Mouse (Mus musculus) cerebral cortex, adult 2 months (tissue): ENCODE measurements around the gene Znhit1.

ENCODE experiments used
- WGBS: fragments of 180-500 bp; shearing (Covaris S2); methylation state at CpG from one replicate; pipeline ENCODE4 v1.1.7; 2018; 5-methylcytosine and 5-hydroxymethylcytosine counted together

The Znhit1 gene

GRCm38 (mm10) chr5:136953015-136953414 is 34.8 kb downstream of the Znhit1 start, which contains the start of gene Fis1:
TSS of gene Fis1 (plus strand) at chr5:136953275.
- WGBS = under 1% methylated on average over 23 of the region's 23 CpGs

- 73% methylated on average over 4 of the region's 4 CpGs for WGBS
These were observed 35.7 kb downstream of the Znhit1 start for GRCm38 (mm10) chr5:136952153-136952552.

- 92% methylated on average over 6 of the region's 6 CpGs for WGBS
These were observed 37.3 kb downstream of the Znhit1 start for GRCm38 (mm10) chr5:136950521-136950920.

DNA sequence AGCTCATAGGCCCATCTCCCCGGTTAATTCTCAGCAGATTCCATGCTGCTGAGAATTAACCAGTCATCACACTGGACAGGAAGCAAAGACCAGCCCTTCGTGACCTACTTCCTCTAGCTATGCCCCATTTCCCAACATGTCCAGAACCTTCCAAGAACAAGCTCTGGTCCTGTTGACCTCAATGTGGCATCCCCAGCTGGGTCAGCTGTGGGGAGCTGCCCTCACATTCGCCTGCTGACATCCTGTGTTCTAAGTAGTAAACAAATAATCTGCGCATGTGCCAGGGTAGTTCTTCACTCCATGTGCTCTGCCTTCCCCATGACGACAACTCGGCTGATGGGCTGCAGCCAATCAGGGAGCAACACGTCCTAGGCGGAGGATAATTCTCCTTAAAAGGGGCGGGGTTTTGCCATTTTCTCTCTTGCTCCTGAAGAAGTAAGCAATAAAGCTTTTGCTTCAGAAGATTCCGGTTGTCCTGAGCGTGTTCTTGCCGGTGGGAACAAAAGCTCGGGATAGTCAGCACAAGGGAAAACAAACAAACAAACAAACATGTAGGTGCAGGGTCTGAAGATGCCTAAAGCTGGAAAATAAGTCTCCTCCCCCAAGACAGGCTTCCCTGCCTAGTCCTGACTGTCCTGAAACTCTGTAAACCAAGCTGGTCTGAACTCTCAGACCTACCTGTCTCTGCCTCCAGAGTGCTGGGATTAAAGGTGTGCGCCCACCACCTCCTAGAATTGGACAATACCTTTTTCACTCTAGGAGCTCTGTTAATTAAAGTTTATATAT is 38.1 kb downstream of the Znhit1 start:
- 77% methylated on average over 14 of the region's 14 CpGs for WGBS

DNA sequence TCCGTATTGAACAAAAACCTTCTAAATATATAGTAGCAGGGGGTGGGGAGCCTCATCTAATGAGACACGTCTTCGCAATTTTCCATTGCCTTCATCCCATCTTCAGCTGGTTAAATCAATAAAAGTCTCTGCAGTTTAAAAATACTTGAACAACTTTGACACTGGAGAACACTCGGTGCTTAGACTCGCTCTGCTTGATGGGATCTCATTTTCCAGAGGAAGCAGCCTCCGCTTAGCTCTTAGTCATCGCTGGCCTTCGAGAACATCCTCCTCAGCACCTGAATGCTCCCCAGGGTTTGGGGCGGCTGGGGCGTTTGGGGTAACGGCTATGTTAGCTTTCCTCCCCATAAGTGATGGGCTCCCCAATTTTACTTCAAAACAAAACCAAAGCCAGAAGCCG is 42.7 kb downstream of the Znhit1 start:
- WGBS = 70% methylated on average over 12 of the region's 12 CpGs

DNA sequence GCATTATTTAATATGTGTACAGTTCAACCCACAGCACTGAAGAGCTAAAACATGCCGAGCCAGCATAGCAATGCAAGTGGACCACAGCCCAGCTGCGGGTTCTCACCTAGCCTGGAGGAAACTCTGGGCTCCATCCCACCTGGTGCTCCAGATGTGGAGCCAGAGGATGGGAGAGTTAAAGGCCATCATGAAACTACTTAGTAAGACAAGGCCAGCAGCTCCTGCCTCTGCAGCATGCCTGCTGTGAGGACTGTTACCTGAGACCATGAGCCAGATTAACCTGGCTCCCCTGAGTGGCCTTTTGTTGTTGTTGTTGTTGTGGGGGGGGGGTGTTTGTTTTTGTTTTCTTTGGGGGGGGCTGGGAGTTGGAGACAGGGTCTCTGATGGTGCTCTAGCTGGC is 44.4 kb downstream of the Znhit1 start:
- whole genome bisulfite sequencing = 84% methylated on average over 2 of the region's 2 CpGs

GRCm38 (mm10) chr5:136942781-136943180 is 45.0 kb downstream of the Znhit1 start:
- 85% methylated on average over 3 of the region's 3 CpGs for WGBS

GRCm38 (mm10) chr5:136940845-136941560 is 46.8 kb downstream of the Znhit1 start:
- 93% methylated on average over 12 of the region's 12 CpGs for WGBS

- 85% methylated on average over 6 of the region's 6 CpGs for WGBS
These were observed 47.8 kb downstream of the Znhit1 start for GRCm38 (mm10) chr5:136940029-136940428.

DNA sequence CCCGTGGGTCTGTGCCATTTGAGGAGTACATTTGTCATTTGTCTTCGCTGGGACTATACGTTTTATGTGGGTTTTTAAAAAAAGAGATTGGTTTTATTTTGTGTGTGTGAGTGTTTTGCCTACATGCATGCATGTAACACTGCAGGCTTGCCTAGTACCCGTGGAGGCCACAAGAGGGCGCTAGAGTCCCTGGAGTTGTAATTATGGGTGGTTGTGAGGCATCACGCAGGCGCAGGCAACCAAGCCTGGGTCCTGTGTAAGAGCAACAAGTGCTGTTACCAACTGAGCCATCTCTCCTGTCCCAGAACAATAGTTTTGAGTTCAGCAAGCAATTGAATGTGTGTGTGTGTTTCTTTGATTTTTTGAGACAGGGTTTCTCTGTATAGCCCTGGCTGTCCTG is 48.5 kb downstream of the Znhit1 start:
- 70% methylated on average over 7 of the region's 7 CpGs for WGBS

GRCm38 (mm10) chr5:136937621-136938020 is 50.2 kb downstream of the Znhit1 start:
- WGBS = 92% methylated on average over 5 of the region's 5 CpGs

GRCm38 (mm10) chr5:136936750-136937149 is 51.1 kb downstream of the Znhit1 start:
- WGBS = 82% methylated on average over 6 of the region's 6 CpGs

DNA sequence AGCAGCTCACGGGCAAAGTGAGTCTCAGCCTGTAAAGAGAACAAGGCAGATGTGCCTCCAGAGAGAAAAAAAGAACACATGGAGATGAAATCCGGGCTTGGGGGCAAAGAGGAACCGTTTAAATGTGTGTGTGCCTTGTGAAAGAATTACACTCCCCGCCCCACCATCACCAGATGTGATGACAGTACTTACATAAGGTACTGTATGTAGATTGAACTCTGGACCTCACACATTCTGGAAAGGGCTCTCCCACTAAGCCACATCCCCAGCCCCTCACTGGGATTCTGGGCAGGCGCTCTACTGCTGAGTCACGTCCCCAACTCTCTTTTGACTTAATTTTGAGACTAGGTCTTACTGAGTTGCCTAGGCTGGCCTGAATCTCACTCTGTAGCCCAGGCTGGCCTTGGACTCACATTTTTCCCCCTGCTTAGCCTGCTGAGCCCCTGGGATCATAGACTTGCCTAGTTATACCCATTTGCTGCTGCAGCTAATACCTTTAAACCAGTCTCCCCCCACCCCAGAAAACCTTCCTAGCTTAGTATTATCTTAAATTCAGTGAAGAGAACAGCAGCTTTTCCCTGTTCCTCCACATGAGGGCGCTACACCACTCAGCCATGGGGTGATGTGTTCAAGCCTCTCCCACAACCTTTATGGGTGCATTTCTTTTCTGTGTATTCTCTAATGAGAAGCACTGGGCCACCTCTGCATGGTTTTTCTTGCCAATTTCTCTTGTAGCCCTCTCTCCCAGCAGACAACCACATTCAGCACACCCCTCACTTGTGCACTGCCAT is 51.7 kb downstream of the Znhit1 start:
- WGBS = 74% methylated on average over 7 of the region's 7 CpGs

DNA sequence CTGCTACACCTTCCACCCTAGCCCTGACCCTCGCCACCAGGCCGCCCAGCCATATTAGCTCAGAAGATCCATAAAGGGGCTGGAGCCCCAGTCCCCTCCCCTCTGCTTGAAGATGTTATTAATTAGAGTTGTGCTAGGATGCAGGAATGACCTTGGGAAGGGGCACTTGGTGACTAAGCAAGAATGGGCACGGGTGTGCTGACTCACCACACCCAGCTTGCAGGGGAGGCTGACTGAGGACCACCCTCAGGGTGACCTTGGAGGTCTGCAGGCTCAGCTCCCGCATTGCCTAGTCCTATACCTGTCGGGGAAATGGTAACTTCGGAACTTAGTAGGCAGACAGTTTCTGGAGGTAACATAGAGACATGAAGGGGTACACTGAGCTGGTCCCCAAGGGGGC is 53.9 kb downstream of the Znhit1 start:
- 94% methylated on average over 6 of the region's 6 CpGs for WGBS

DNA sequence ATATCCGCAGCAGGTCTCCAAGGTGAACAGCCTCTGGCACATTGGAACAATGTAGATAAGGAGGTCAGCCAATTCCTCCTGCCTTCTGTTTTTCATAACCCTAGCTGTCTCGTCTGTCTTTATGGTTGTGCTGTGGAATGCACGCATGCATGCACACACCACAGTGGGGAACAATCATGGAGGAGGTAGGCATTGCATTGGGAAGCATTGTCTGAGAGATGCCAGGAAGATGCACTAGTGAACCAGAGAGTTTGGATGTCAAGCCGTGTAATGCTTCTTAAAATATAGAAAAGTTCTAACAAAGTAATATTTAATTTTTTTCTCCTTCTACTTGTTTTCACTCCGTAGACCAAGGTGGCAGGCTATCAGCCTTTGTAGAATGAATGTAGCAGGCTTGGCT is 54.9 kb downstream of the Znhit1 start:
- WGBS = 88% methylated on average over 5 of the region's 5 CpGs
